Mouse (Mus musculus): ENCODE measurements at regions not wholly inside any gene's neighbourhood (a gene's known extent, or its start where the extent isn't known, plus 50 kb on each side); places are given as distances from the start of the nearest gene placed in this dataset.
"Not testable (repeated sequence)": the region's sequence is repeated elsewhere in the genome, so short reads cannot be mapped to it uniquely, and the experiment has no call there.

DNA sequence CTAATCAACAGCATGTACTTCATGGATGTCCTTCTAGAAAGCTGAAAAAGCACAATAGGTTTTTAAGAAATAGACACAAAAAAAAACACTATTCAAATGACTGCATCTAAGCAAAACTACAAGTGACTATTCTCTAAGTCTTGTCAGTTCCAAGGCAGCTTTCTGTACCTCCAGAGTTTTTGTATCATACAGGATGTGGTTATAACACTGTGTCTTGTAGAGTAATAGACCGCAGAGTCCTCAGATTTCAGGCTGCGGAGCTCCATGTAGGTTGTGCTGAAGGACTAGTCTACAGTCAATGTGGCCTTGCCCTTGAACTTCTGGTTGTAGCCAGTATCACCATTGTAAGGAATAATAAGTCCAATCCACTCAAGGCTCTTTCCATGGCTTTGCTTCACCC lies 1137.7 kb upstream of the Zfp386 start:
- not testable (repeated sequence) for H3K4me2 ChIP-seq; ATAC-seq (ENCODE audit: low read depth); H3K9me3 ChIP-seq (replicated peaks); DNase-seq; H3K27ac ChIP-seq; H3K36me3 ChIP-seq; H3K4me1 ChIP-seq (replicated peaks); H3K9ac ChIP-seq; H3K27me3 ChIP-seq; H3K4me3 ChIP-seq (replicated peaks)
- WGBS (ENCODE audit: insufficient replicate concordance) = 74% methylated on average over 2 of the region's 2 CpGs

DNA sequence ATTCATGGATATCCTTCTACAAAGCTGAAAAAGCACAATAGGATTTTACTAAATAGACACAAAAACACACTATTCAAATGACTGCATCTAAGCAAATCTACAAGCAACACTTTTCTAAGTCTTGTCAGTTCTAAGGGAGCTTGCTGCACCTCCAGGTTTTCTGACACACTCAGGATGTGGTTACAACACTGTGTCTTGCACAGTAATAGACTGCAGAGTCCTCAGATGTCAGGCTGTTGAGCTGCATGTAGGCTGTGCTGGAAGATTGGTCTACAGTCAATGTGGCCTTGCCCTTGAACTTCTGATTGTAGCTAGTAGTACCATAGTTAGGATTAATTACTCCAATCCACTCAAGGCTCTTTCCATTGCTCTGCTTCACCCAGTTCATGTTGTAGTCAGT lies 1133.1 kb upstream of the Zfp386 start:
- not testable (repeated sequence) for H3K9me3 ChIP-seq (replicated peaks); H3K4me1 ChIP-seq (replicated peaks); H3K4me2 ChIP-seq; H3K4me3 ChIP-seq (replicated peaks); H3K9ac ChIP-seq; ATAC-seq (ENCODE audit: low read depth); H3K27me3 ChIP-seq; H3K27ac ChIP-seq; DNase-seq; H3K36me3 ChIP-seq

DNA sequence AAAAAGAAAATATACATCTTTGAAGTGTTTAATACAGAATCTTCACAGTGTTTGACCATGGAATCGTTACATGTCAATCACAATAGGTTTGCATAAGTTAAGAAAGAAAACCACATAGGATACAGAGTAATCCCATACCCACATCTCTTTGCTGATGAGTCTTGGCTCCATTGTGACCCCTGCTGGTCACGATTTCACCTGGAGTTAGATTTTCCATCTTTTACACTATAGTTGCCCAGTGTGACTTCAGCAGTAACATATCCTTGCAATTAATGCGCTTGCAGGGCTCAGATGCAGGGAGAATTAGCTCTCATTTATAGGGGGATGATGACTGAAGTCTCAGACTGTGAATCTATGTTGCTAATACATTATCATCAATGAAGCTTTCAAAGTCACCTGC lies 1119.8 kb upstream of the Zfp386 start:
- Histone ChIP-seq H3K9me3 (replicated peaks) (0 out of 2 replicates have a peak, but pooled peaks cover 6% of the 10 kb centered on the region), H3K4me2 (no peak overlapping the region), H3K36me3 (no peaks in the 10 kb centered on the region), H3K4me1 (replicated peaks) (no peaks in the 10 kb centered on the region), H3K27ac (no peak overlapping the region), H3K27me3 (no peaks in the 10 kb centered on the region), H3K4me3 (replicated peaks) (no peak overlapping the region), H3K9ac (no peak overlapping the region)
- DNase-seq (no peak), ATAC-seq (ENCODE audit: low read depth) (no peak)
- 38% methylated on average over 3 of the region's 3 CpGs for WGBS (ENCODE audit: insufficient replicate concordance)

DNA sequence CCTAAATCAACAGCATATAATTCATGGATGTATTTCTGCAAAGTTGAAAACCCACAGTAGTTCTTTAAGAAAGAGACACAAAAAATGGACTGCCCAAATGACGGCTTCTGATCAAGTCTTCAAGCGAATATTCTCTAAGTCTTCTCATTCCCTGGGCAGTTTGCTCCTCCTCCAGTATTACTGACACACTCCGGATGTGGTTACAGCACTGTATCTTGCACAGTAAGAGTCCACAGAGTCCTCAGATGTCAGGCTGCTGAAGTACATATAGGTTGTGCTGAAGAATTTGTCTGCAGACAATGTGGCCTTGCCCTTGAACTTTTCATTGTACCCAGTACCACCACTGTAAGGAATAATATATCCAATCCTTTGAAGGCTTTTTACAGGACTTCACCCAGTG lies 1115.4 kb upstream of the Zfp386 start:
- Histone ChIP-seq H3K27ac (no peak overlapping the region), H3K9ac (no peak overlapping the region), H3K9me3 (replicated peaks) (0 out of 2 replicates have a peak, but pooled peaks cover 2% of the 10 kb centered on the region), H3K36me3 (no peaks in the 10 kb centered on the region), H3K27me3 (no peaks in the 10 kb centered on the region), H3K4me3 (replicated peaks) (no peak overlapping the region), H3K4me2 (no peak overlapping the region), H3K4me1 (replicated peaks) (no peaks in the 10 kb centered on the region)
- no peak for ATAC-seq (ENCODE audit: low read depth)
- 63% methylated on average over 3 of the region's 3 CpGs for WGBS (ENCODE audit: insufficient replicate concordance)
- no peak for DNase-seq

DNA sequence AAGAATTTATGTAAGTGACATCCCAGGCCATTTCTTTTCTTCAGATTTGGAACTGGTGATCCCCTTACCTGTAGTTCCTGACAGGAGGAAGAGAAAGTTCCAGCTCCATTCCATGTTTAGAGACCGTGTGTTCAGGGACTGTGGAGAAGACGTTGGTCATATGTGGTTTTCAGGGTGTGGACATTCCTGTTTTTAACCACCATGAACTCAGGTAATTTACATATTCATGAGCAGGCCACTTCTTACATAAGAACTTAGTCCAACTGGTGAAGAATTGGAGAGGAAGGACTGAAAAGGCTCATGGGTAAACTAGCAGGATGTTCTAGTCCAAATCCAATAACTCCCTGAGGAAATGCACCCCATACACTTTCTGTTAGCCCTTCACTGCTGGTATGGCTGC lies 1114.9 kb upstream of the Zfp386 start:
- H3K4me3 ChIP-seq (replicated peaks) = no peak overlapping the region
- H3K4me1 ChIP-seq (replicated peaks) = no peaks in the 10 kb centered on the region
- H3K27ac ChIP-seq = no peak overlapping the region
- H3K4me2 ChIP-seq = no peak overlapping the region
- H3K36me3 ChIP-seq = no peaks in the 10 kb centered on the region
- H3K27me3 ChIP-seq = no peaks in the 10 kb centered on the region
- ATAC-seq (ENCODE audit: low read depth) (no peak), DNase-seq (no peak)
- H3K9me3 ChIP-seq (replicated peaks) = no peaks in the 10 kb centered on the region
- H3K9ac ChIP-seq = no peak overlapping the region
- 54% methylated on average over 2 of the region's 2 CpGs for WGBS (ENCODE audit: insufficient replicate concordance)

DNA sequence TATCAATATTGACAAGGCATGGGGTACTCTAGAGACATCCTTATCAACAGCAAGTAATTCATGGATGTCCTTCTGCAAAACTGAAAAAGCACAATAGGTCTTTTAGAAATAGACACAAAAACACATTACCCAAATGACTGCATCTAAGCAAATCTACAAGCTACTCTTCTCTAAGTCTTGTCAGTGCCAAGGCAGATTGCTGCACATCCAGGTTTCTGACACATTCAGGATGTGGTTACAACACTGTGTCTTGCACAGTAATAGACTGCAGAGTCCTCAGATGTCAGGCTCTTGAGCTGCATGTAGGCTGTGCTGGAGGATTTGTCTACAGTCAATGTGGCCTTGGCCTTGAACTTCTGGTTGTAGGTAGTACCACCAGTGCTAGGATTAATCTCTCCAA lies 1110.7 kb upstream of the Zfp386 start:
- H3K4me1 ChIP-seq (replicated peaks); H3K9me3 ChIP-seq (replicated peaks); H3K4me3 ChIP-seq (replicated peaks); H3K9ac ChIP-seq; DNase-seq; H3K36me3 ChIP-seq; H3K27me3 ChIP-seq; H3K4me2 ChIP-seq; ATAC-seq (ENCODE audit: low read depth); H3K27ac ChIP-seq: not testable (repeated sequence)

DNA sequence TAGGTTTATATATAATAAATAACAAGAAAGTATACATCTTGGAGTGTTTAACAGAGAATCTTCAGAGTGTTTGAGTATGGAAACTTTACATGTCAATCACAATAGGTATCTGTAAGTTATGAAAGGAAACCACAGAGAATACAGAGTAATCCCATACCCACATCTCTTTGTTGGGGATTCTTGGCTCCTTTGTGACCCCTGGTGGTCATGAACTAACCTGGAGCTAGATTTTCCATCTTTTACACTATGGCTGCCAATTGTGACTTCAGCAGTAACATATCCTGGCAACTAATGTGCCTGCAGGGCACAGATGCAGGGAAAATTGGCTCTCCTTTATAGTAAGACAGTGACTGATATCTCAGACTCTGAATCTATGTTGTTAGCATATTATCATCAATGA lies 1107.9 kb upstream of the Zfp386 start:
- H3K9ac ChIP-seq = no peak overlapping the region
- DNase-seq (no peak), ATAC-seq (ENCODE audit: low read depth) (no peak)
- H3K27ac ChIP-seq = no peak overlapping the region
- H3K4me1 ChIP-seq (replicated peaks) = no peaks in the 10 kb centered on the region
- no peaks in the 10 kb centered on the region for H3K36me3 ChIP-seq
- no peak overlapping the region for H3K4me3 ChIP-seq (replicated peaks)
- H3K27me3 ChIP-seq = no peaks in the 10 kb centered on the region
- H3K4me2 ChIP-seq = no peak overlapping the region
- no peaks in the 10 kb centered on the region; the same call in 1 of the 2 replicates for H3K9me3 ChIP-seq (replicated peaks)

DNA sequence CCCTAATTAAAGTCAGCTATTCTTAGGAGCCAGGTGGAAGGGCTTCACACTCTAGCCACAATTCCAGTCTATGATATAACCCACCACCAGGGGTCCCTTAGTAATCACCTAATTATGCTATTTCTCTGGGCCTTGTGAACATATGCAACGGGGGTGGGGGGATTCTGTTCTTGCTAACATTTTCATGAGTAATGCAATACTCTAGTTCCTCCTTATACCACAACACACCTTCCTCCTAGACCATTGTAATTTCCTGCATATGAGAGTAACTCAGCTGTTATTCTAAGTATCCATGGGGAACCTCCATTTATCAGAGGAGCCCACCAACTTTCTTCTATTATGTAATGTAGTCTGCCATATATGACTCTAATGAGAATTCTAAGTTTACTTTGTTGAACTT lies 1085.4 kb upstream of the Zfp386 start:
- Histone ChIP-seq H3K4me1 (replicated peaks) (no peaks in the 10 kb centered on the region), H3K36me3 (no peaks in the 10 kb centered on the region), H3K27ac (no peak overlapping the region), H3K4me3 (replicated peaks) (no peak overlapping the region), H3K27me3 (no peaks in the 10 kb centered on the region), H3K4me2 (no peak overlapping the region), H3K9ac (no peak overlapping the region), H3K9me3 (replicated peaks) (no peaks in the 10 kb centered on the region)
- ATAC-seq (ENCODE audit: low read depth) (no peak), DNase-seq (no peak)
- WGBS (ENCODE audit: insufficient replicate concordance) = 38% methylated on average over 1 of the region's 1 CpGs

DNA sequence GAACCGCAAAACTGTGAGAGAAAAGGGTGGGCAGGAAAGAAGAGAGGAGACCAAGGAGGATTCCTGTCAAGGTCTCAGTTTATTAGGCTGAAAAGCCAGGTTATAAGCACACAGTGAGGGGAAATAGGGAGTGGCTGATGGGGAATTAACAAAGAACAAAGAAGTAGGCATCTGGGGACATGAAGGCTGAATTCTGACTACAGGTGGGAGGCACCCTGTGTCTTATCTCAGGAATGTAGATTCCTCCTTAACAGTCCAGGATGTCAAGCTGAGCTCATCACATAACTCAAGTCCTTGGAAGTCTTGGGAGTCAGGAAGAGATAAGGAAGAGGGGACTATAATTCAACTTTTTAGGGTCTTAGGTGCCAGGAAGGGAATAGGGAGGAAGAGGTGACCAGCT lies 1083.3 kb upstream of the Zfp386 start:
- not testable (repeated sequence) for H3K4me2 ChIP-seq; H3K36me3 ChIP-seq; H3K4me3 ChIP-seq (replicated peaks); H3K9ac ChIP-seq; DNase-seq; H3K9me3 ChIP-seq (replicated peaks); H3K27me3 ChIP-seq; H3K27ac ChIP-seq; ATAC-seq (ENCODE audit: low read depth); H3K4me1 ChIP-seq (replicated peaks)
- WGBS (ENCODE audit: insufficient replicate concordance) = 67% methylated on average over 1 of the region's 1 CpGs

DNA sequence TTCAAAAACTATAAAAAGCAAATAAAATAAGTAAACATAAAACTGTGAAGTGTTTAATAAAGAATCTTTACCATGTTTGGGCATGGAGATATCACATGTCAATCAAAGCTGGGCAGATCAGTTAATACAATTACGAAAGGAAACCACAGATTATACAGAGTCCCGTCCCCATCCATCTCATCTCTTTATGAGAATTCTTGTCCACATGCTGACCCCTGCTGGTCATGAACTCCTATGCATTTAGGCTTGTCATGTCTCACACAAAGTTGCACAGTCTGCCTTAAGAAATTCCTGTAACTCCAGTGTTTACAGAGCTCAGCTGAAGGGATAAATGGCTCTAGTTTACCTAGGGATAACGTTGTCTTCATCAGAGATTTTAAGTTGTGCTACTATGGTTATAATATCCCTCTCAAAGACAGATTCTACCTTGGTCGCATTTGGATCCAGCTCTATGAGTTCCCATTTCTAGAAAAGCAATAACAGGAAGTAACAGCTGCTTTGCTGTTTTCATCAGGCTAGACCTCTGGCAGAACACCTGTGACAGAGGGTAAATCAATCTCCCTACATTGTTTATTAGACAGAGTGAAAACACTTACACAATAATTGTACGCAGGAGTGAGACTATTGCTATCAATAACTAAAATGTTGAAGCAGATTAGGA lies 1065.9 kb upstream of the Zfp386 start:
- no peaks in the 10 kb centered on the region for H3K27me3 ChIP-seq
- no peak overlapping the region for H3K9ac ChIP-seq
- ATAC-seq (ENCODE audit: low read depth) = no peak
- H3K9me3 ChIP-seq (replicated peaks) = no peaks in the 10 kb centered on the region
- H3K4me3 ChIP-seq (replicated peaks) = no peak overlapping the region
- H3K4me1 ChIP-seq (replicated peaks) = no peaks in the 10 kb centered on the region
- H3K4me2 ChIP-seq = no peak overlapping the region
- H3K36me3 ChIP-seq = no peaks in the 10 kb centered on the region
- WGBS (ENCODE audit: insufficient replicate concordance) = 49% methylated on average over 5 of the region's 5 CpGs
- DNase-seq = no peak
- no peak overlapping the region for H3K27ac ChIP-seq

DNA sequence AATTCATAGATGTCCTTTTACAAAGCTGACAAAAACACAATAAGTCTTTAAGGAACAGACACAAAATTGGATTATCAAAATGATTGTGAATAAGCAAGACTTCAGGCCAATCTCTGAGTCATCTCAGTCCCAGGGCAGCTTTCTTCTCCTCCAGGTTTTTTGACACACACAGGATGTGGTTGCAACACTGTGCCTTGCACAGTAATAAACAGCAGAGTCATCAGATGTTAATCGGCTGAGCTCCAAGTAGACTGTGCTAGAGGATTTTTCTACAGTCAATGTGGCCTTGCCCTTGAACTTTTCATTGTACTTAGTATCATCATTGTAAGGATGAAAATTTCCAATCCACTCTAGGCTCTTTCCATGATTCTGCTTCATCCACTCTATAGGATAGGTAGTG lies 1056.6 kb upstream of the Zfp386 start:
- no peaks in the 10 kb centered on the region for H3K36me3 ChIP-seq
- no peak overlapping the region for H3K4me2 ChIP-seq
- ATAC-seq (ENCODE audit: low read depth) (no peak), DNase-seq (no peak)
- no peak overlapping the region for H3K27ac ChIP-seq
- no peaks in the 10 kb centered on the region; the same call in 1 of the 2 replicates for H3K9me3 ChIP-seq (replicated peaks)
- H3K4me3 ChIP-seq (replicated peaks) = no peak overlapping the region
- no peaks in the 10 kb centered on the region for H3K27me3 ChIP-seq
- H3K4me1 ChIP-seq (replicated peaks) = no peaks in the 10 kb centered on the region
- WGBS (ENCODE audit: insufficient replicate concordance) = 68% methylated on average over 1 of the region's 1 CpGs
- H3K9ac ChIP-seq = no peak overlapping the region

DNA sequence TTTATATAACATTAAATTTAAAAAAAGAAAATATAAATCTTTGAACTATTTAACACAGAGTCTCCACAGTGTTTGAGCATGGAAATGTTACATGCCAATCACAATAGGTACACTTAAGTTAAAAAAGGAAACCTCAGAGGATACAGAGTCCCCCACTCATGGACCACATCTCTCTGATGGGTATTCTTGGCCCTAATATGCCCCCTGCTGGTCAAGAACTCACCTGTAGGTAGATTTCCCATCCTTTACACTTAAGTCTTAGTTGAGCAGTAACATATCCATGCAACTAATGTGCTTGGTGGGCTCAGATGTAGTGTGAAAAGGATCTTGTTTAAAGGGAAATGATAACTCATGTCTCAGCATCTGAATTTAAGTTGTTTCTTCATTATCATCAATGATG lies 1050.7 kb upstream of the Zfp386 start:
- H3K27ac ChIP-seq = no peak overlapping the region
- no peaks in the 10 kb centered on the region for H3K36me3 ChIP-seq
- H3K4me3 ChIP-seq (replicated peaks) = no peak overlapping the region
- no peak overlapping the region for H3K9ac ChIP-seq
- no peaks in the 10 kb centered on the region; the same call in 1 of the 2 replicates for H3K9me3 ChIP-seq (replicated peaks)
- no peaks in the 10 kb centered on the region for H3K27me3 ChIP-seq
- no peak overlapping the region for H3K4me2 ChIP-seq
- no peak for ATAC-seq (ENCODE audit: low read depth)
- no peak for DNase-seq
- H3K4me1 ChIP-seq (replicated peaks) = no peaks in the 10 kb centered on the region
